Mouse (Mus musculus): Measurements from ENCODE around the gene Man1a.

The Man1a gene

DNA sequence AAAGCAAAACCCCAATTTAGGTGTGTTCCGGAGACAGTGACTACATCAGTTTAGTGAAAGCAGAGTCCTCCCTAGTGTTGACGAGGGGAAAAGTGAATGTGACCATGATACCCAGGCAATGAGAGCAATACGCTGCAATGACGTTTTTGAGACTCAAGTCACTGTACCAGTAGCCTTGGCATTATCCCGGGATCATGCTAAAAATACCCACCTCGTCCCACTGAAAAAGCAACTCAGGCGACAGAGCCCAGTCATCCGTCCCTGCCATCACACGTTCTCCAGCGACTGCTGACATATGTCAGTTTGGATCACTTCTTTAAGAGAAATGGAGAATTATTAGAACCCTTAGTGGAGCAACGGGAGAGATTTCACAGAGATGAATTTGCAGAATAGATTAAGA is 13.6 kb downstream of the Man1a start:
- DNase-seq (ENCODE audit: extremely low read depth, low read depth), result no peak

DNA sequence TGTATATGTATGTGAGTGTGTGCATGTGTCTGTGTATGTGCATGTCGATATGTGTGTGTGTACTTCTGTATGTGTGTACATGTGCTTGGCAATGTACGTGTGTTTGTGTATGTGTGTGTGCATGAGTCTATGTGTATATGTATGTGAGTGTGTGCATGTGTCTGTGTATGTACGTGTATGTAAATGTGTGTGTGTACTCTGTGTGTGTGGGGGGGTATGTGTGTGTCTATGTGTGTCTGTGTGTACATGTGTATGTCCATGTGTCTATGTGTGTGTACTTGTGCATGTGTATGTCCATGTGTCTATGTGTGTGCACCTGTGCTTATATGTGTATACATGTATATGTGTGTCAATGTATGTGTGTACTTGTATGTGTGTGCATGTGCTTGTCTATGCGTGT is 15.2 kb downstream of the Man1a start:
- no peak for DNase-seq (ENCODE audit: extremely low read depth, low read depth)

DNA sequence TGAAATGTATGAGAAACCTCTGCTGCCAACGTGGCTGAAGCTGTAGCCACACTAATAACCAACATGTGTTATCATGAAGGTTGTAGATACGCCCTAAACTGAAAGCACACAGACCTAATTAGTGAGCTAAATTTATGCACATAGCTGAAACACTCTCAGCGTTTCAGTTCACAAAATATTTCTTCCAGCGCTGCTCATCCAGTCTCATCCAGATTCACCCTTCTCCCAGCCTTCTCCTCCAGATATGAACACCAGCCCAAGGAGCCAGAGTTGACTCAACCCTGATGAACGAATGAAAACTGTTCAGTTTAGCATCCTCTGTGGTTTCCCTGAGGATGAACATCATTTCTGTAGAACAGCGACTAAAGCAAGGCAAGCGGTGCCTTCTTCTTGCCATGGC is 15.8 kb downstream of the Man1a start:
- DNase-seq (ENCODE audit: extremely low read depth, low read depth), result no peak

DNA sequence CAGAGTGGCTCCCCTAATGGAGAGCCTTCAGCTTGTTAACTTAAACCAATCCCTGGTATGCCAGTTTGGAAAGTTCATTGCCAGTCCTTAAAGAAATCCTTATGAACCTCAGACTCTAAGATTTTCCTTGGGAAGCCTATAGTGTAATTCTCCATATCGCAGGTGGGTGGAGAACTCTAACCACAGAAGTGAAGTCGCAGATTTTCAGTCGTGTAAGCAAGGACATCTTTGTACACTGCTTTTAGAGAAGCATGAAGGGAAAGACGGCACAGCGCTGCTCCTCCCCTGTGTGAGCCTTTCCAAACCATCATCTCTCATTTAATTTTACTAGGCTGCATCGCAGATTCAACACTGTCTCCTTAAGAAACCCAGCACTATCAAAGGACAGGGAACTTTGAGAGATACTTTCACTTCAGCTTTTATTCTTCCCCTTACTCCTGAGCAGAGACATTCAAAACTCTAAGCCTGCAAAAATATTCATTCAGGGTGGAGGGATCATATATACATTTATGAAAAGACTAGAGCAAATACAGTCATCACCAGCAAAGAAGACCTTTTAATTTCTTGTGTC is 16.6 kb downstream of the Man1a start:
- DNase-seq (ENCODE audit: extremely low read depth, low read depth), result no peak

DNA sequence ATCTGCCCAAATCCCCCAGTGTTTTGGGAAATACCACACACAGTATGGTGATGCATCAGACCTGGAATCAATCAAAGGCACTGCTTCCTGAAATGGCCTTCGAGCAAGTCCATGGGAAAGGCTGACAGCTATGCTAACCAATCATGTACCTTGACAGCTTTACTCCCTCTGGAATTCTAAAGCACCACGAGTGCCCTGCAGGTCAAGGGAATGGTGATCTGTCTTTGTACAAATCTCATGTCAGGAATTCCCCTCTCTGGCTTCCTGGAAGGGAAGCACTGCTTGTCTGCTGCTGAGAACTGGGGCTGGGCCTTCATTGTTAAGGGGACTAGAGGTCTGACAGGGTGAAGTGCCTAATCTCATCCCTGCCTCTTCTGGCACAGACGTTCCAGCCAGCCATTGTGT is 17.3 kb downstream of the Man1a start:
- no peak for DNase-seq (ENCODE audit: extremely low read depth, low read depth)

DNA sequence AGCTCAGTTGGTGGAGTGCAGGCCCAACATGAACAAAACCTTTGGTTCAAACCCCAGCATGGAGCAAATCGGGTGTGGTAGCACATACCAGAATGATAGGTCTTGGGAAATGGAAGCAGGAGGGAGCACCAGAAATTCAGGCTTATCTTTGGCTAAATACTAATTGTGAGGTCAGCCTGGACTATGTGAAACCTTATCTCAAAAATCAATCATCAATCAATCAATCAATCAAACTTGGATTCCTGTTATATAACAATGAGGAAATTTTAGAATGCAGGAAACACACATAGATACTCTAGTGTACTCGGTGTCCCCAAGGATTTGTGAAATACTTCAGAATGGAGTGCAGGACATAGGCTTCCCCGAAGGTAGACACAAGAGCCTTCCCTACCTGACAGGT is 17.8 kb downstream of the Man1a start:
- DNase-seq (ENCODE audit: extremely low read depth, low read depth), result no peak

DNA sequence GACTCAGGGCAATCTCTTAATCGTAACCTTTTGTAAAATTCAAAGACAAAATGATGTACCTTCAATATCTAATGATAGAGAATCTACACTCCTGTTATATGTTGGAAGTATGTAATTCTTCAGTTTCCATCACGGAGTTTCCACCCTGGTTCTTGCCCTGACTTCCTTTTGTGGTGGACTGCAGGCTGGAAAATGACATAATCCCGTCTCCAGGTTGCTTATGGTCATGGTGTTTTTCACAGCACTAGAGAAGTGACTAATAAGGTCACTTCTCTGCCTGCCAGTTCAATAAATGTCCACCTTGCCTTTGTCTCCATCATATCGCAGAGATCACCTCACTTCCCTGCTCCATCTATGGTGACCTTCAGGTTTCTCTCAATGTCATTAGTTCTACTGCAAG is 22.2 kb downstream of the Man1a start:
- no peak for DNase-seq (ENCODE audit: extremely low read depth, low read depth)

DNA sequence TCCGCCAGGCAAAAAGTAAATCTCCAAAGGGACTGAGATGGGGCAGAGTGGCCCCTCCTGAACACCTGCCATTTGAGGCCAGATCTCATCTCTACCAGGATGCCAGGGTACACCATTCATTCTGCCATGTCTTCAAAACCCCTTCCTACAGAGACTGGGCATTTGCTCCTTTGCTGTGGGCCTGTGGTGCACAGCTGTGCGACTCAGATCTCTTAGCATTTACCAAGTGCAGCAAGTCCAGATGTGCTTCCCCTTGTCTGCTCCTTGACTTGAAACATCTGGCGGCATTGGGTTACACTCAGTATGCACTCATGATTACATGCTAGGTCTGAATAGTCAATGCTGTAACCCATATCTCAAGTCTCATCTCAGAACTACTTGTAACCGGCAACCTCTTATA is 28.5 kb downstream of the Man1a start:
- no peak for DNase-seq (ENCODE audit: extremely low read depth, low read depth)

DNA sequence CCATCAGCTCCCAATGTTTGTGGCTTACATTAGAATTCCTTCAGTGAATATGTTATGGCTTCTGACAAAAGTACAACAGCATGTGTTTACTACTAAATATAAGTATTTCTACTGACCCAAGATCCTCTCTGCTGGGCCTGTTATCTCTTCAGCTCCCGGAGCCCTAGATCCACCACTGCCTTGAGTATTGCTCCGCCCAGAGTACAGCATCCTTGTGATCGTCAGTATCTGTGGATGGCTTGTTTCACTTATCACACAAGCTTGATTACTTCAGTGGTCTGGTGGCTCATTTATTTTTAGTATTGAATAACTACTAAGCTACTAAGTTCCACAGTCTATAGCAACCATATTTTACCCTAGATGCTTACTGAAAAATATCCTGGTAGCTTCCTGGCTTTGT is 33.1 kb downstream of the Man1a start:
- peak; percentile 13 for DNase-seq (ENCODE audit: extremely low read depth, low read depth)

DNA sequence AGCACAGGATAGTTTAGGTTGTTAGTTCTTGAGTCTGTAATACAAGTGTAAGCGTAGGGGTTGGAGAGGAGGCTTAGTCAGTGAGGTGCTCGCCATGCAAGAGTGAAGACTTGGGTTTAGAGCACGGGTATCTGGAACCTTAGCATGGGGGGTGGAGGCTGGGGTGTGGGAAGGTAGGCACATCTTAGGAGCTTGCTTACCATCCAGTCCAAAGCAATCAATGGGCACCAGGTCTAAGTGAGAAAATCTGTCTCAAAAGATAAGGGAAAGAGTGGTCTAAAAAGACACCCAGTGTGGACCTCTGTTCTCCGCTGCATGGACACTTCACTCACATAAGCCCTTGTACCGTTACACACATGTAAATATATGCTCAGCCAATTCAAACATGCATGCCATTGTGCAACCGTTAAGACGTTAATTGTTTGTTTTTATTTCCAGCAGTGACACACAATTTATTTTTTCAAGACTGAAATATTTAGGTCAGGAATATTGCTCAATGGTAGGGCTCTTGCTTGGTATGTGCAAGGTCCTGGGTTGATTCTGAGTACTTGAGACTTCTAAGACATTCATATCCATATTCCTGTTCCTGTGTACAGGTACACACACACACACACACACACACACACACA is 34.1 kb downstream of the Man1a start:
- DNase-seq (ENCODE audit: extremely low read depth, low read depth), result no peak

DNA sequence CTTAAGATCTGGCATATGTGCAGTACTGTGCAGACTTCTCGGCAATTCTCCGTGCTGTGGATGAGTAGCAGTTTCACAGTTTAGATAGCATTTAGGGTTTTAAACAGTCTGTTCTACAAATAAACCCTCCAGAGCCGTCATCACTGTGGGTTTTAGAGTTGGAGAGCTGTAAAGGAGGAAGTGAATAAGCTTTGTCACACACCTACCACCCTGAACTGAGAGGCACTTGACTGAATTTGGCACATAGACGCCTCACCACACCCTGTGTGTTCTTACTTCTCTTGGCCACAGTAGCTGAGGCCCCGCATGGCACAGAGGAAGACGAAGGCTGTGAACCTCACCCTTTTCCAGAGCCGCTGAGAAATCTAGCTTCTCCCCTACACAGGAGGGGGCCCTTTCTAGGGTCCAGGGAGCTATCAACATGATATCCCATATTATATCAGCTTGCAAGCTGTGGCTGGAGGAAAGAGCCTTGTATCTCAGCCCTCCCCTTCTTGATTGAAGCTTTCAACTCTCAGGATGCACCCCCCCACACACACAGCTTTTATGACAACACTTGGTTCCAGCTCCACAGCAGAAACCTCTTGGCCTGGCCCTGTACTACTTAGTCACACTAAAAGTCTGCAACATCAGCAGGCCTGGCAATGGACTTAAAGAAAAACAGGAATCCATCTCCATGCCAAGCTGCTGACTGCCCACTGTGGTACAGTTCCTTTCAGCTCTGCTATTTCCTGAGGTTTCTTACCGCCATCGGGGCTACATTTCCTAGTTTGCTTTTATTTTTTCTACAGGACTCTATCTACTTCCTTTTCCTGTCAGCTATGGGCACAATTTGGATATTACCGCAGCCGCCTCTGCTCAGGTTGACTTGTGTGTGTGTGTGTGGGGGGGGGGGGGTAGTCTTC is 35.9 kb downstream of the Man1a start:
- peak; percentile 84 for DNase-seq (ENCODE audit: extremely low read depth, low read depth)

DNA sequence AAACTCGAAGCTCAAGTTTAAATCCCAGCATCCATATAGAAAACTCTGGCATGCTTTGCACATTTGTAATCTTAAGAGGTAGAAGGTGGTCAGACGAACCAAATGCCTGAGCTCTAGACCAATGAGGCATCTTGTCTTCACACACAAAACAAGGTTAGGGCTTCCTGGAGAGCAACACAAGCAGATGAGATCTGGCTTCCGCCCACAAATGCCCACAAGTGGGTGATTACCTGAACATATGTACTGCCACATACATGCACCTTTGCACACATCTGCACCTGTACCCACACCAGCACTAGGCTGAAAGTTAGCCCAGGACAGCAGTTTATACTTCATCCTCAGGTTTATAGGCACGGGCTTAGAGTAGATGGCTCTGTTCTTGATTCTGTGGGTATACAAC is 36.7 kb downstream of the Man1a start:
- peak; percentile 6 for DNase-seq (ENCODE audit: extremely low read depth, low read depth)

DNA sequence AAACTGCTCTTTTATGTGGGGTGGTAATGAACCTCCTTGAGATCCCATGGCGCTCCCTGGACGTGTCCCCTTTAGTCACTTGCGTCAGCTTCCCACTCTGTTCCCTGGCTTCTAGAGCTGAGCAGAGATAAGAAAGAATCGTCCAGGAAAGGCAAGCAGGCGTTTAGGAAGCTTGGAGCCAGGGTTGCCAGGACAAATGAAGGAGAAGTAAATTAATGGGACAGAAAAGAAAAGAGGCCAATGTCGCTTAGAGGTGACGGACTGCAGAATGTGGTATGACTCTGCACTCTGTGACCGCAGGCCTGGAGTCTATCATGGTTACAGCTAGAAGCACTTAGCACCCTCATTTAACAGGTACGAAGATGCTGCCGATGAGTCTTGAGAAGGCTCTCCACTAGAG is 37.7 kb downstream of the Man1a start:
- peak; percentile 16 for DNase-seq (ENCODE audit: extremely low read depth, low read depth)

DNA sequence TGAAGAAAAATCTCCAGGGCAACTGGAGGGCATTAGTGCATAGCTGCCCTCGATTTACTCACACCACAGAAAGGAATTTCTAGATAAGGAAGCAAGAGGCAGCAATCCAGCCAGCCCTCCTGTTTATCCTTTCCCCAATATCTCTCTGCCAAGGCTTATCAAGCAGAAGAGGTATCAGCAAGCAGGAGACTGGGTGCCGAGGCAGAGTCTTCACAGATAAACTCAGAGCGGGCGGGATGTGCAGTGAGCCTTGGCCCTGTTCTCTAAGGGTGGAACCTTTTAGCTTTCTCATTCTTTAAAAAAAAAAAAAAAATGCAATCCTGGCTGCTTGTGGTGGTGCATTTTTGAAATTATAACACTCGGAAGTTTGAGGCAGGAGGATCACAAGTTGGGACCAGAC is 38.2 kb downstream of the Man1a start:
- peak; percentile 62 for DNase-seq (ENCODE audit: extremely low read depth, low read depth)

DNA sequence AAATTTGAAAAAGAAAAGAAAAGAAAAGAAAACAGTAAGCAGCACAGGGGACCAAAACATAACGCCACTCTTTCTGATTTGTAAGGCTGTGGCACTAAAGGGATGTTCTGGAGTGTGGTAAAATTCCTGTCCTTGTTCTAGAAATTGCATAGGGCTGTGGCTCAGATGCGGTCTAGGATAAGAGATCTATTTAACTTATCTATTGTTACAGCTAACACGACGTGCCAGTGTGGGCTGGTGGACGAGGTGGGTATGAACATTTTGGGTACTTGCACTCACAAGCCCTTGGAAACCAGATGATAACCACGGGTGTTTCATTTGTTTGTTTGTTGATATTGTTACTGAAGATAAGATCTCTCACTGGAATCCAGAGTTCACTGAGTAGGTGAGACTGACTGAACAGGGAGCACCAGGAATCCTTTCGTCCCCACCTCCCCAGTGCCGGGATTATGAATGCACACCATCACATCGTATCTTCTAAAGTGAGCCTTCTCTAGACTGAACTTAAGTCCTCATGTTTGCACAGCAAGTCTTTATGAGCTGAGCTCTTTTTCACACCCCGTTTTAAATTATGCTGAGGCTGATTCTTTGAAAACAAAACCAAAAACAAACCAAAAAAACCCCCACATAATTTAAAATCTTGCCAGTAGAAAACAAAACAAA is 38.9 kb downstream of the Man1a start:
- peak; percentile 6 for DNase-seq (ENCODE audit: extremely low read depth, low read depth)

DNA sequence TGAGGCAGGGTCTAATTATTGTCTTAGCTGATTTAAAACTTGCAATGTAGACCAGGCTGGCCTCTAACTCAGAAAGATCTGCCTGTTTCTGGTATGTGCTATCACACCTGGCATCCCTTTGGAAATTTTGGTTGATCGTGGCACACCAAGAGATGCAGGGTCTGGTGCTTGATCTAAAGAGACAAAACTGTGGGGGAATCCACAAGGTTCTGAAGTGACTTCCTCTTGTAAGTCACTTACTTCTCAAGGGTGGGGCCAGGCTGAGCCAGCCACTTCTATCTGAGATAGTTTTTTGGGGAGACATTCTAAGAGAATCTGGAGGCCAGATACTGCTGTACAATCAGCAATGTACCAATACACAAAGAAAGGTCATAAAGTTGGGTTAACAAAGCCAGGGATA is 40.8 kb downstream of the Man1a start:
- DNase-seq (ENCODE audit: extremely low read depth, low read depth), result no peak

DNA sequence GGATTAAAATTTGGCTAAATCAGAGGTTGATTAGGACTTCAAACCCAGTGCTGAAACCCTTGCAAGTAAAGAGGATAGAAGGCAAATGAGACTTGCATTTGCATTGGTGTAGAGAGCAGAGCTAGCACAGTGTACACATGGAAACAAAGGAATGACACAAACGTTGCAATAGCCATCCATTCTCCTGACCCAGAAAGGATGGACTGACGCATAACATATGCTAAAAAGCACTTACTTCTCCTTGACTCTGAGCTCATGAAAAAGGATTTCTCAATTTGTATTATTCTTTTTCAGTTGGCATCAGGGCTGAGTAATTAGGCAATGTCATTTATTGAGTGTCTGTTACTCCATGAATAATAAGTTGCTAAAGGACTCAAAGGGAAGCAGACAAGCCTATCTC is 41.6 kb downstream of the Man1a start:
- no peak for DNase-seq (ENCODE audit: extremely low read depth, low read depth)

DNA sequence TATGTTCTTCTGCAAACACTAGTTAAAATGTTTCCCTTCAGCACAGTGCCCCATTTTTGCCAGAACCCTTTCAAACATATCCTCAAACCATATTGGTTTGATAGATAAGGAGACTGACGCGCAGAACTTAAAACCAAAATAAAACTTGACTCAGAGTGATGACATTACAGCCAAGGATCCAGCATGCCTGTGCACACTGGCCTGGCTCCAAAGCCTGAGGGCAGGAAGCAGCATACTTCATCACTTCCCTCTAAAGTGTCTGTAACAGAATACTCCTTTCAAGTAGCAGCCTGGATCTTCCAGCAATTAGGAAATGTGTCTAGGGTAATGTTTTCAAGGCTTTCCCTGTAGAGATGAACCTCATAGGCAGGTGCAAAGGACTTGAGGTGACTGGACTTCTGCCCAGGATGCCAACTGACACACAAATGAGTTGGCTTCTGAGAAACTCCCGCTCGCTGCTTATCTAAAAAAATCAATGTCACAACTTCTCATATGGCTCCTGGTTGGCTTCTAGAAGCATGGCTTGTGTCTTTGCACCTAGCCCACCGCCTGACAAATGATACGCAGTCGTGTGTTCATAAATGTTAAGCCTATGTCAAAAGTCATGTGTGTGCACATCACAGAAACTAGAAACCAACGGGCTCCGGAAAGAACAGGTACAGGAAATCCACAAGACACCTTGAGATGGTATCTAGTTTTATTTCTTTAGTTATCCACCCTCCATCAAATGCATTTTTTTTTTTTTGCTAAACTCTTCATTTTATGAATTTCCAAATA is 43.9 kb downstream of the Man1a start:
- DNase-seq (ENCODE audit: extremely low read depth, low read depth), result no peak

DNA sequence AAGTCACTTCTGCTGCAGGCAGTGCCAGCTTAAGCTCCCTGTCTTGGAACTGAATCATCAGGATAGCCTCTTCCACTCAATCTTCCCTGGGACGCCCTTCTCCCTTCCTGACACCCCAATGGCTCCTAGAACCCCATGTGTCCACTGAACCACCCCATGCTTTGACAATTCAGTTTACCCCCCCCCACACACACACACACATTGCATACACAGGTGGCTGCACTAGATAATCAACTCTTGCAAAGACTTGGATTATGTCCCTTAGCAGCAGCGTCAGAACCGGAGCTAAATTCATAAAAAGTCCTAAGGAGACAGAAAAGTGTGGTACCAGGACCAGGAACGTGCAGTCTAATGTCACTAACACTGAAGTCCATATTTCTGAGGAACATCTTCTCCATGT is 47.5 kb downstream of the Man1a start:
- DNase-seq (ENCODE audit: extremely low read depth, low read depth), result no peak

DNA sequence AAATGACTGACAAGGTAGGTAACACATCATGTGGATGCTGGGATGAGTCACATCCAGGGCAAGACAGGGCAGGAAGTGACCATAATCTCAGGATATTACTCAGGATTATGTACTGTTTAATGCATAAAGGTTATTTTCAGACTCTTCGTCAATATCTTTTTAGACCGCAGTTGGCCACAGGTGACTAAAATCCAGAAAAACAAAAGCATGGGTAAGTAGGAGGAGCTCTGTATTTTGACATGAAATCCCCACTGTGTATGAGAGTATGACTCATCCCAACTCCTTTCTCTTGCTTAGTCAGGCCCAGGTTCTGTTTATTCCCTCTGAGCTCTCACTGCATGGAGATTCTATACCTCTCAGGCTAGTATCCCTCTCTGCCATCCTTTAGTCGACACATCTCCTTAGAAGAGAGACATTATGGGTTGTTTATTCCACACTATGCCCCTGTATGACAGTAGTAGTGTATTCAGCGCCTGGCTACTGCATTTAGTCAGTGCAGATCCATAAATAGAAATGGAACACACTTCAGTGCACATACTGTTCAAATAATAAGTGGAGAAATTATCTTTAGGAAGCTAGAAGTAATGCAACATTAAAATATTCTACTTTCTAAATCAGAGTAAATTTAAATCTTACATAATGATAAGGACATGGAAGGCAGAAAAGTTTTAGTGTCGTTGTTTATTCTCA is 49.5 kb downstream of the Man1a start:
- no peak for DNase-seq (ENCODE audit: extremely low read depth, low read depth)

DNA sequence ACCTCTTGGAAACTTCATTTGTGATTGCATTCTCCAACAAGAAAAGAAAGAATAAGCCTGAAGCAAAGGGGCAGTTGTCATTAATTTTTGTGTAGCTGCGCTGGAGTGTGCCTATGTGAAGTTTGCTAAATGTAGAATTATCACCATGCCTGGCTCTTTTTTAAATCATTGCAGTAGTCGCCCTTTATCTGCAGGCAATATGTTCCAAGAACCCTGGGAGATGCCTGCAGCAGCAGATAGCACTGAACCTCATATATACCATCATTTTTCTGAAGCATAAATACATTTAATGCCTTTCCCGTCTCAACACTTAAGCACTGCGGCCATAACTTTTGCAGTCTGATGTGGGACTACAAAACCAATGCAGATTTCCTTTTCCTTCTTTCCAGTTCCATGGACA is 50.3 kb downstream of the Man1a start:
- DNase-seq (ENCODE audit: extremely low read depth, low read depth), result no peak

Data from MEL-GATA-1-ER (cell line).